Mouse (Mus musculus) neural tube, postnatal 0 days (tissue): ENCODE data around the gene Gm10964. TPM values are rescaled to one million over a fixed set of nuclear protein-coding genes. Genes with fewer than 3 reads are reported as not detected.

Experiments used
- polyA plus RNA-seq: library from polyadenylated mRNA; unstranded; fragments of >200 nt; fragmentation: Nextera tagmentation; extraction: Ambion mirVana; gene quantifications from 2 replicates; pipeline ENCODE4 v1.2.1, GENCODE M21; 2015

The Gm10964 gene
- not detected in 2 replicates for polyA plus RNA-seq

DNA sequence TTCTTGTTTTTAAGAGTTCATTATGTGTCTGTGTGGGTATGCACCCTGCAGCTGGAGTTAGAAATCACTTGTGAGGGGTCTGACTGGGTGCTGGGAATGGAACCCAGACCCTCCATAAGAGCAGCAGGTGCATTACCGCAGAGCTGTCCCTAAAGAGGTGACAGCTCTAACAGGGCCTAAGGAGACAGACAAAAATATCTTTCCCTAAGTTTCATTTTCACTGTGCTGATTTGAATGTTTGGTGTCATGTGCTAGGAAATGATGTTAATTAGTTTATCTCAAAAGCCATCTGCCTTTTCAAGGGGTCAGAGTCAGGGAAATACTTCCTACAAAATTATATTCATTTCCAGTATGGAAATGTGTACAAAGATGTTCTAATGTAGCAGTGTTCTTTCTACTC is at the start of gene Gm10964:
TSS of gene Gm10964 (plus strand) at position 38 of the 400 bp plus-strand sequence.

DNA sequence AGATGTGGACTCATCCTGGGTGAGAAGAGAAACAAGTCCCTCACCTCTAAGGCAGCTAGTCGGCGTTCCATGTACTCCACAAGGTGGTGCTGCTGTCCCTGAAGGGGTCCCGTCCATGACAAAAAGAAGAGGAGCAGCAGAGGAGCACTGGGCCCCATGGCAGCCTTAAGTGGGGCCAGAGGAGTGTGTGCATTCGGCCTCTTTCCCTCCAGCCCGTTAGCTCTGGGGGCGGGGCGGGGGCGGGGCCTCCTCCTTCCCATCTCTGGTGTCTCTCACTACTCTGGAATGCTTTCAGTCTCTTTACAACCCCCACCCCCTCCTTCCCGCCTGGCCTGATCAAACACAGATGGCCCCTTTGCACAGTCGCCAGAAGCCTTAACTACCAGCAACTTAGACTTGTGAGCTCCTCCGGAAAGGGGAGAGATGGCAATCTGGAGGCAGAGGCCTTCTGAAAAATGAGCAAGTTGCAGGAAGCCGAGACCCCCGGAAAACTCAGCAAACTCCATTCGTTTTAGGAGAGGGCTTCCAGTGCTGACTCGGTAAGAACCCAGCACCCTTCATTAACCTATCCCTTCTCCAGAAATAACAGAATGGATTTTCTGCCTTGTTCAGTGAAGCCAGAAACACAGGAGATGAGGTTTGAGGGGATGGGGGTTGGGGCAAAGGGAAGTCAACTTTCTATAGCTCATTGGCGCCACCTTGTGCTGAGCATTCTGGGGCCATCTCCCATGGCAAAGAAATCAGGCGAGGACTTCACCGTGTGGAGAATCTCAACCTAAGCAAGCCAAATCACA is 1.2 kb upstream of the Gm10964 start, which contains the start of gene Olfml3:
TSS of gene Olfml3 (minus strand) at position 224 of the 794 bp plus-strand sequence.

DNA sequence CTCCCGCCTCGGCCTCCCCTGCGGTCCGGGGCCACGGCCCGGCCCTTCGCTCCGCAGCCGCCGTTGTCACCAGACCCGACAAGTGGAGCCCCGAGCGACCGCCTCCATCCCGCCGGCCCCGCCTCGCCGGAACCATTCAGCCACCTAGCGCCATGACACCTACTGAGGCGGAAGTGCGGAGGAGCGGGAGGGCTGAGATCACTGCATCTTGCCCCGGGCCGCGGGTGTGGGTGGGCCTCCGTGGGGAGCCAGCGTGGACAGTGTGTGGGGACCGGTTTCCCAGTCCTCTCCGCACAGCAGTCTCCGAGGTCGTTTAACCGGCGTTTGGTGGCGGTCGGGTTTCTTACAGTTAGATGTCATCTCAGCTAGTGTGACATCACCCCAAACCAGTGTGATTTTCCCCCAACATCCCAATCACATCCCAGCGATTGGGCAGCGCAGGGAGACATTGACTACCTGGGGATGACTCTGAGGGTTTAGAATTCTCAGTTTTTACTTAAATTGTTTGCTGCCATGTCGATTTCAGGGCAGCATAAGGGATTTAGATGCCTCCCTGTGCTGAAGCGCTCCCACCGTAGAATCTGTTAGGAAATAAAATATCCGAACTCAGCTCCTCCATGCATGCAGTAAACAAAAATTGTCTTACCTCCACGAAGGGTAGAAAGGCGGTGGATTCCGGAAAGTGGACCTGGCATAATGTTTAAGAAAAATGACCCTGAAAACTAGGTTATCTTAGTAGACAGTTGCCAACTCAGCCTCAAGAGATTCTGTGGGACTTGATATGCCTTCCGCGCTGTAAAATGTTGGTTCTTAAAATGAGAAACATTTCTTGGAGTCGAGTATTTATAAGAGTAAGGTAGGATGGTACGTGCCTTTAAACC is 52.3 kb downstream of the Gm10964 start, which contains the start of gene Hipk1:
TSS of gene Hipk1 (minus strand) at position 334 of the 881 bp plus-strand sequence.

Other genes with a start within 250 kb of the Gm10964 start
- gene Syt6, start 164.1 kb upstream of the Gm10964 start, polyA plus RNA-seq, result 10.3 and 10.7 TPM in 2 replicates
- 0.18 and 0.22 TPM in 2 replicates for gene Atg4a-ps, start 93.3 kb upstream of the Gm10964 start, polyA plus RNA-seq
- 18.2 and 20.7 TPM in 2 replicates for gene Olfml3, start 1.4 kb upstream of the Gm10964 start, polyA plus RNA-seq
- gene Hipk1, start 52.2 kb downstream of the Gm10964 start, polyA plus RNA-seq, result 7.8 and 9.3 TPM in 2 replicates
- 19.0 and 21.3 TPM in 2 replicates for gene Dclre1b, start 70.1 kb downstream of the Gm10964 start, polyA plus RNA-seq
- gene Ap4b1, start 70.2 kb downstream of the Gm10964 start, polyA plus RNA-seq, result 16.9 and 17.9 TPM in 2 replicates
- gene Gm43064, start 70.2 kb downstream of the Gm10964 start, polyA plus RNA-seq, result 0.08 and 0.11 TPM in 2 replicates
- 0.15 and 0.37 TPM in 2 replicates for gene Bcl2l15, start 93.2 kb downstream of the Gm10964 start, polyA plus RNA-seq
- gene Ptpn22, start 120.4 kb downstream of the Gm10964 start, polyA plus RNA-seq, result 0.51 and 0.57 TPM in 2 replicates
- gene Rsbn1, start 174.8 kb downstream of the Gm10964 start, polyA plus RNA-seq, result 15.4 and 15.7 TPM in 2 replicates
- 21.3 and 23.5 TPM in 2 replicates for gene Phtf1, start 228.7 kb downstream of the Gm10964 start, polyA plus RNA-seq